In genomic region chr1:79786267-79786927, GRCm38 (mm10) we compare ENCODE assay signal across 7 mouse cellular contexts. TPM values are rescaled to one million over a fixed set of nuclear protein-coding genes. Genes with fewer than 3 reads are reported as not detected.
DNase-seq lines count a peak whose midpoint lies in the region; ATAC-seq and TF ChIP-seq lines count a peak whose summit lies in the region.

No protein-coding gene starts in this region.

- in situ Hi-C loops in Patski (cut with MboI; ENCODE audit: low pct_unique_long_range_greater_than_20kb): loop anchor here (10.0 kb wide), 2 partner anchors 318 to 388 kb away; no protein-coding TSS in a partner anchor

- TF ChIP-seq CTCF in Patski (IDR thresholded peaks at IDR 0.05): peak; percentile 57

- no peaks in the 10 kb centered on the region for H3K4me1 ChIP-seq in embryonic facial prominence, embryonic 14.5 days (ENCODE audit: control insufficient read depth, insufficient read depth, low read length)
- no peaks in the 10 kb centered on the region for H3K4me1 ChIP-seq in neural tube, embryonic 14.5 days (ENCODE audit: control insufficient read depth, insufficient read depth, low read length)

- 64% methylated on average over 7 of the region's 7 CpGs for WGBS in embryonic facial prominence, embryonic 14.5 days
- 68% methylated on average over 7 of the region's 7 CpGs for WGBS in neural tube, embryonic 14.5 days

- no peaks in the 10 kb centered on the region for H3K9me3 ChIP-seq in embryonic facial prominence, embryonic 14.5 days (ENCODE audit: control insufficient read depth, low read length)
- H3K9me3 ChIP-seq in neural tube, embryonic 14.5 days (ENCODE audit: control insufficient read depth, low read length): no peaks in the 10 kb centered on the region

- no peak overlapping the region for H3K4me3 ChIP-seq in embryonic facial prominence, embryonic 14.5 days (ENCODE audit: low read depth, low read length)
- H3K4me3 ChIP-seq in neural tube, embryonic 14.5 days (ENCODE audit: low read depth, low read length): no peak overlapping the region

- DNase-seq in layer of hippocampus, adult 11-12 months (ENCODE audit: low spot score): peak; percentile 40
- no peak for DNase-seq in layer of hippocampus, adult 9-11 months
- DNase-seq in Patski (ENCODE audit: low read depth, low spot score): no peak
- peak; percentile 56 for DNase-seq in embryonic facial prominence, embryonic 14.5 days (ENCODE audit: low spot score)
- peak; percentile 54 to 62 for DNase-seq in layer of hippocampus, postnatal 10 days (ENCODE audit: low spot score in 2 of 2)

- H3K36me3 ChIP-seq in embryonic facial prominence, embryonic 14.5 days (ENCODE audit: control insufficient read depth, insufficient read depth, low read length): peaks cover 11% of the 10 kb centered on the region
- H3K36me3 ChIP-seq in neural tube, embryonic 14.5 days (ENCODE audit: control insufficient read depth, insufficient read depth, low read length): peaks cover 15% of the 10 kb centered on the region

- CTCF ChIA-PET in Patski (lab: Charles Lee): interaction anchor here (1.0 kb wide), 1 partner anchor 319 kb away, joined by 4 read pairs; no protein-coding TSS in a partner anchor

- no peak overlapping the region for H3K4me2 ChIP-seq in embryonic facial prominence, embryonic 14.5 days (ENCODE audit: low read depth, low read length)
- no peak overlapping the region for H3K4me2 ChIP-seq in neural tube, embryonic 14.5 days (ENCODE audit: low read depth, low read length)

- no peak overlapping the region for H3K27ac ChIP-seq in embryonic facial prominence, embryonic 14.5 days (replicated peaks; ENCODE audit: low read depth, low read length)
- H3K27ac ChIP-seq in neural tube, embryonic 14.5 days (ENCODE audit: low read depth, low read length): no peak overlapping the region

- H3K27me3 ChIP-seq in Patski: peaks cover 4% of the 10 kb centered on the region
- no peaks in the 10 kb centered on the region for H3K27me3 ChIP-seq in embryonic facial prominence, embryonic 14.5 days (replicated peaks; ENCODE audit: control insufficient read depth, insufficient read depth, low read length)
- H3K27me3 ChIP-seq in neural tube, embryonic 14.5 days (ENCODE audit: control insufficient read depth, insufficient read depth, low read length): no peaks in the 10 kb centered on the region

- ATAC-seq in Patski: no peak
- no peak for ATAC-seq in embryonic facial prominence, embryonic 14.5 days (ENCODE audit: low read depth)
- ATAC-seq in neural tube, embryonic 14.5 days (ENCODE audit: low read depth): peak; percentile 87
- ATAC-seq in inflammation-experienced regulatory T-cells, adult 6 months: no peak

- H3K9ac ChIP-seq in embryonic facial prominence, embryonic 14.5 days (ENCODE audit: low read depth, low read length): no peak overlapping the region
- H3K9ac ChIP-seq in neural tube, embryonic 14.5 days (replicated peaks; ENCODE audit: low read depth, low read length): no peak overlapping the region

- POLR2A ChIA-PET in Patski (lab: Charles Lee): no interaction called here

RNA-seq across cellular contexts. Expression of gene Wdfy1, which starts 10.5 kb away (rescaled TPM):
- 37.1 TPM for polyA plus RNA-seq in Patski (2021)
- 42.6 and 45.4 TPM in 2 replicates for polyA plus RNA-seq in embryonic facial prominence, embryonic 14.5 days (2014; fragmentation: Nextera tagmentation; extraction: Ambion mirVana)
- total RNA-seq in layer of hippocampus, postnatal 10 days (2021): 10 to 100 TPM; 37.5 to 39.9 TPM
- 109 and 112 TPM in 2 replicates for polyA plus RNA-seq in neural tube, embryonic 14.5 days (2014; fragmentation: Nextera tagmentation; extraction: Ambion mirVana)
- 10 to 100 TPM; 20.1 to 33.5 (median 22.2) TPM for polyA plus RNA-seq in inflammation-experienced regulatory T-cells, adult 6 months (2017; shearing (Covaris generic))

RNA-seq across cellular contexts. Expression of gene Mrpl44, which starts 10.6 kb away (rescaled TPM):
- 40.0 TPM for polyA plus RNA-seq in Patski (2021)
- polyA plus RNA-seq in embryonic facial prominence, embryonic 14.5 days (2014; fragmentation: Nextera tagmentation; extraction: Ambion mirVana): 37.4 and 43.4 TPM in 2 replicates
- total RNA-seq in layer of hippocampus, postnatal 10 days (2021): 10 to 100 TPM; 21.8 to 22.5 TPM
- polyA plus RNA-seq in neural tube, embryonic 14.5 days (2014; fragmentation: Nextera tagmentation; extraction: Ambion mirVana): 36.5 and 42.1 TPM in 2 replicates
- 10 to 100 TPM; 57.9 to 59.8 (median 59.5) TPM for polyA plus RNA-seq in inflammation-experienced regulatory T-cells, adult 6 months (2017; shearing (Covaris generic))

Comparison
In these comparisons a context has a peak if more than half of its experiments do, and no peak if none do; other contexts are left out.
1. DNase-seq: peak in layer of hippocampus, adult 11-12 months (single experiment), embryonic facial prominence, embryonic 14.5 days (single experiment) and layer of hippocampus, postnatal 10 days (2 of 2); none in layer of hippocampus, adult 9-11 months (single experiment) and Patski (single experiment).